Mouse (Mus musculus): ENCODE results near the gene Sptlc2. TPM values are rescaled to one million over a fixed set of nuclear protein-coding genes. Genes with fewer than 3 reads are reported as not detected.

Sptlc2 gene
- total RNA-seq (2014; fragmentation: Nextera tagmentation) (16.1 and 33.3 TPM in 2 replicates), total RNA-seq (2017) (46.3 and 61.6 TPM in 2 replicates)

GRCm38 (mm10) chr12:87388122-87388774 is at the start of gene Sptlc2:
TSS of gene Sptlc2 (minus strand) at chr12:87388355.
- peak; percentile 98 for ATAC-seq (replicated peaks; ENCODE audit: low FRiP score, low TSS enrichment, poor library complexity, severe bottlenecking)

- ATAC-seq (replicated peaks; ENCODE audit: low FRiP score, low TSS enrichment, poor library complexity, severe bottlenecking), result no peak
Measured at GRCm38 (mm10) chr12:87428885-87429284, 40.7 kb upstream of the Sptlc2 start.

GRCm38 (mm10) chr12:87428295-87428694 is 40.1 kb upstream of the Sptlc2 start:
- no peak for ATAC-seq (replicated peaks; ENCODE audit: low FRiP score, low TSS enrichment, poor library complexity, severe bottlenecking)

- ATAC-seq (replicated peaks; ENCODE audit: low FRiP score, low TSS enrichment, poor library complexity, severe bottlenecking), result no peak
Measured at GRCm38 (mm10) chr12:87426354-87427031, 38.3 kb upstream of the Sptlc2 start.

- no peak for ATAC-seq (replicated peaks; ENCODE audit: low FRiP score, low TSS enrichment, poor library complexity, severe bottlenecking)
Measured at GRCm38 (mm10) chr12:87424516-87424915, 36.4 kb upstream of the Sptlc2 start.

- no peak for ATAC-seq (replicated peaks; ENCODE audit: low FRiP score, low TSS enrichment, poor library complexity, severe bottlenecking)
Measured at GRCm38 (mm10) chr12:87423700-87424099, 35.5 kb upstream of the Sptlc2 start.

GRCm38 (mm10) chr12:87421708-87422507 is 33.8 kb upstream of the Sptlc2 start:
- ATAC-seq (replicated peaks; ENCODE audit: low FRiP score, low TSS enrichment, poor library complexity, severe bottlenecking), result peak; percentile 72

GRCm38 (mm10) chr12:87419974-87420485 is 31.9 kb upstream of the Sptlc2 start:
- ATAC-seq (replicated peaks; ENCODE audit: low FRiP score, low TSS enrichment, poor library complexity, severe bottlenecking), result peak; percentile 22; the same call in 1 of the 2 replicates

GRCm38 (mm10) chr12:87418921-87419320 is 30.8 kb upstream of the Sptlc2 start:
- no peak for ATAC-seq (replicated peaks; ENCODE audit: low FRiP score, low TSS enrichment, poor library complexity, severe bottlenecking)

- ATAC-seq (replicated peaks; ENCODE audit: low FRiP score, low TSS enrichment, poor library complexity, severe bottlenecking), result peak; percentile 77
Measured at GRCm38 (mm10) chr12:87416690-87417089, 28.5 kb upstream of the Sptlc2 start.

- ATAC-seq (replicated peaks; ENCODE audit: low FRiP score, low TSS enrichment, poor library complexity, severe bottlenecking), result no peak
Measured at GRCm38 (mm10) chr12:87415358-87415757, 27.2 kb upstream of the Sptlc2 start.

- peak; percentile 87 for ATAC-seq (replicated peaks; ENCODE audit: low FRiP score, low TSS enrichment, poor library complexity, severe bottlenecking)
Measured at GRCm38 (mm10) chr12:87413179-87413790, 25.1 kb upstream of the Sptlc2 start.

GRCm38 (mm10) chr12:87410999-87411398 is 22.8 kb upstream of the Sptlc2 start:
- ATAC-seq (replicated peaks; ENCODE audit: low FRiP score, low TSS enrichment, poor library complexity, severe bottlenecking), result no peak; the same call in 1 of the 2 replicates

- no peak for ATAC-seq (replicated peaks; ENCODE audit: low FRiP score, low TSS enrichment, poor library complexity, severe bottlenecking)
Measured at GRCm38 (mm10) chr12:87409123-87409522, 21.0 kb upstream of the Sptlc2 start.

GRCm38 (mm10) chr12:87407869-87408605 is 19.9 kb upstream of the Sptlc2 start:
- peak; percentile 49 for ATAC-seq (replicated peaks; ENCODE audit: low FRiP score, low TSS enrichment, poor library complexity, severe bottlenecking)

GRCm38 (mm10) chr12:87405721-87406120 is 17.6 kb upstream of the Sptlc2 start:
- ATAC-seq (replicated peaks; ENCODE audit: low FRiP score, low TSS enrichment, poor library complexity, severe bottlenecking), result no peak

- ATAC-seq (replicated peaks; ENCODE audit: low FRiP score, low TSS enrichment, poor library complexity, severe bottlenecking), result no peak
Measured at GRCm38 (mm10) chr12:87405165-87405564, 17.0 kb upstream of the Sptlc2 start.

GRCm38 (mm10) chr12:87401883-87402282 is 13.7 kb upstream of the Sptlc2 start:
- no peak for ATAC-seq (replicated peaks; ENCODE audit: low FRiP score, low TSS enrichment, poor library complexity, severe bottlenecking)

All from megakaryocyte-erythroid progenitor cell, adult 5-6 weeks (primary cell).